Mouse (Mus musculus) spleen, postnatal 10 days (tissue): Measurements from ENCODE around the gene Nlk.
"Not testable (repeated sequence)": the region's sequence is repeated elsewhere in the genome, so short reads cannot be mapped to it uniquely, and the experiment has no call there.

Experiments
- DNase-seq, 2 experiments: peaks; one replicate each; pipeline ENCODE4 v3.0.0; 2021 to 2022; ENCODE audit warnings: low spot score in 2 of 2

Nlk gene

DNA sequence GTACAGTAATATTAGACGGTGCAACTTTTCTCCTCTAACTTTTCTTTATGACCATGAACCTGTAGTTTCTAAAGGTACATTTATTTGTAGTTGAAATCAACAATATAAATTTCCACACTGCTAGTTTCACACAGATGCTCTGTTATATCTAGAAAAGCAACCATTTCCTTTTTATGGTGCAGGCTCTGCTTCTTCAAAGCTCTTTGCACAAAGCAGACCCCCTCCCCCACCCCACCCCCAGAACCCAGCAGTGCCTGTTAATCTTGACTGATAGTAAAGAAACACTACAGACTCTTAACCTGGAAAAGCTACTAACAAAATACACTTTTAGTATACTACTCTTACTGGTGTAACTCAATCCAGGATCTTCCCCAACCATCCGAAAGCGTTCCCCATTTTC is 6.6 kb downstream of the Nlk start:
- DNase-seq = no peak

DNA sequence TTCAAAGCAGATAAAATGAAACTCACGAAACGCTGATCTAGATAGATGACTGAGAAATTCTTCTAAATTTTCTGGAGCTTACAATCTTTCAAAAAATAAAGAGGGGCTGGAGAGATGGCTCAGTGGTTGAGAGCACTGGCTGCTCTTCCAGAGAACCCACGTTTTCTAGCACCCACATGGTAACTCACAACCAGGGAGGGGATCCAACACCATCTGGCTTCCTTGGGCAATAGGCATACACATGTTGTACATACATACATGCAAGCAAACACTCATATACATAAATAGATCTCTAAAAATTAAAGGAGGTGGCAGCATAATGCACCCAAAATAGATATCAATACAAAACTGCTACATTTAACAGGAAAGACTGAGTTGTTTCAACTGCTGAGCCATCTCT is 16.1 kb downstream of the Nlk start:
- no peak for DNase-seq

DNA sequence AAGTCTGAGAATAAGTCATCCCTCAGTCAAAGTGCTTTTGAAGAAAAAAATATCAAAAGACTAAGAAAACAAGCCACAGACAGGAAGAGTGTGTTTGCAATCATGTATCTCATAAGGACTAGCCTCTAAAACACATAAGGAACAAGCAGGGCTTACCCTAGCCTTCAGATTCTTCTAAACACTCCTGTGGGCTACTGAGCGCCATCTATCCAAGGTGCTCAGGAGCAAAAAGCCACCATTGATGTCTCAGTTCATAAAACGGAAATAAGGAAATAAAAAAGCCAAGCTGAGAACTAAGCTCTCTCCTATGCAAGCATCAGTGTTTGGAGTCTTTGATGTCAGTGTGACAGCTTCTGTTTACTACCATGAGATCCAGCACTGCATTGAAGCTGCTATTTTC is 18.4 kb downstream of the Nlk start:
- DNase-seq = no peak

DNA sequence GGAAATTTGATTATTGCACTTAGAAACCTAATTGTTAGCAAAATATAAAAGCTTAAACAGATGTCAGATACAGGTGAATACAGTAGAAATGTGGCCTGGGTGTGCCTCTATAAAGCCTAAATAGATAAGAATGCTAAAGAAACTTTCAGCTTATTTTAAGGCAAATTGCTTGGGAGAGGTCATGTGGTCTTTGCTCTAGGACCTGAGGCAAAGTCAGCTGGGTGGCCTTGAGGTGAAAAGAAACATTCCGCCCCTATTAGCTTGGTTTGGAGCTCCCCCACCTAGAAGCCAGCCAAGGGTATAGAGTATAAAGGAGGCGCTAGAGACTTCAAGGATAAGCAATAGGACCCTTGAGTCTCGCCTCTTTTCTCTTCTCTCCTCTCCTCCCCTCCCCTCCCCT is 28.5 kb downstream of the Nlk start:
- DNase-seq = no peak

DNA sequence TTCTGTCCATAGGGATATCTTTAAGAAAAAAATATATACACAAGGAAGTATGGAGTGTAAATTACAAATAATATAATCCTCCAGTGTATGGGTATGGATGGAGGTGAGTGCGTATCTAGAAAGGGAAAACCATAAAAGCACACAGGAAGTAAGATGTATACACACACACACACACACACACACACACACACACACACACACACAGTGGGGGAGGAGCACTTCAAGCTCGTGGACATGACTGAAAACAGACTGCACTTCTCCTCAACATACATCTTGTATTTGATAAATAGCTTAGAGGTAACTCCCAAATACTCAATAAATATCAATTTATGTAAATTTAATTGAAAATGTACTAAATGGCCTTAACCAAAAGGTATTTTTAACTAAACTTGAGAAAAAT is 32.3 kb downstream of the Nlk start:
- DNase-seq = no peak

DNA sequence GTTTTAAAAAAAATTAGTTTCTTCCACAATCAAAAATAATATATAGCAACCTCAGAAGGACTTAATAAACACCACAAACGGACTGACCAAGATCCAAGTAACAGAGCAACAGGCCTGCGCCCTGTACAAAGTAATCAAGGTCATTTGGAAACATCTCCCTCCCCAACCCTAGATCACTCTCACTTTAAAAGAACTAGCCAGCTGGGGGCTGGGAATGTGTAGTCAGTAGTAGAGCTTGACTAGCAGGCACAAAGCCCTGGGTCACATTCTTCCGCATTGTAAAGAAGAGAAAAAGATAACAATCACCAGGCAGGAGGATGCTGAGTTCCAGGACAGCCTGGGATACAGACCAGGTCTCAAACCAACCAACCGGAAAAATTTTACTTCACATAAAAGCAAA is 33.3 kb downstream of the Nlk start:
- no peak for DNase-seq

DNA sequence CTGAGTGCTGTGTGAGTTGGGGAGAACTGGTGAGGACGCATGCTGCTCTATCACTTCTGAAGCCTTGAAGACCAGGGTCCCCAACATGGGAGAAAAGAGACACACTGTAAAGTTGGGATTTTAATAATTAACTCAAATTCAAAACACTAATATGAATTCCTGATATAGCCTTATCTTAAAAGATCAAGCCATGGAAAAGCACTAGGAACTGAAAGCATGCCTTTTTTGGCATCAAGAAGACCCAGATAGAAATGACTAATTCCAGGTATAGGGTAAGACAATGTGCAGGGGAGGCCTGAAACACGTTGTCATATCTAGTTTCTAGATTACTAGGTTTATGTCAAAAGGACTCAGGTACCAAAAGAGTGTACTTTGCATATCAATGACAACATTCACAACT is 48.0 kb downstream of the Nlk start:
- DNase-seq = no peak

DNA sequence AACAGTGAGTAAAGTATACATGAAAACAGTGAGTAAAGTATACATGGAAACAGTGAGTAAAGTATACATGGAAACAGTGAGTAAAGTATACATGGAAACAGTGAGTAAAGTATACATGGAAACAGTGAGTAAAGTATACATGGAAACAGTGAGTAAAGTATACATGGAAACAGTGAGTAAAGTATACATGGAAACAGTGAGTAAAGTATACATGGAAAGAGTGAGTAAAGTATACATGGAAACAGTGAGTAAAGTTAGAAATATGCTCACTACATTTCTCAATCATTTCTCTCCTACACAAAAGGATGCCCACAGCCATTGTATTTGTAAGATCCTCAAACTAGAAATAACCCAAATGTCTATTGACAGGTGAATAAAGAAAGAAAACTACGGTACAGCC is 48.8 kb downstream of the Nlk start:
- not testable (repeated sequence) for DNase-seq

DNA sequence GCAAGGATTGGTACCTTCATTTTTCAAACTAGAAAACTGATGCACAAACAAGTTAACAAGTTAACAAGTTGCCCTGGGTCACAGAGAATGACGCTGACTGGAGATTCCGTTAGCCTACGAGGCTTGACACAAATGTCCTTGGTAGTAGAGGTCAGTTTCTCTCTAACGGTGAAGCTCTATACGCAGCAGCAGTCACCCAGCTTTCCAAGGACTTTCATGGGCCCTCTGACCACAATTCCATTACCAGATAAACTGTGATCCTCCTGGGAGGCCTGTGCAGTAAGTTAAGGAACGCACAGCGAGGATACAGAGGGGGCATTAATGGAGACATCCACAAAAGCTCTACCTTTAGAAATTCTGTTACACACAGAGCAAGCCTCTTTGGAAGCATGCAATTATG is 53.4 kb downstream of the Nlk start:
- DNase-seq = no peak

DNA sequence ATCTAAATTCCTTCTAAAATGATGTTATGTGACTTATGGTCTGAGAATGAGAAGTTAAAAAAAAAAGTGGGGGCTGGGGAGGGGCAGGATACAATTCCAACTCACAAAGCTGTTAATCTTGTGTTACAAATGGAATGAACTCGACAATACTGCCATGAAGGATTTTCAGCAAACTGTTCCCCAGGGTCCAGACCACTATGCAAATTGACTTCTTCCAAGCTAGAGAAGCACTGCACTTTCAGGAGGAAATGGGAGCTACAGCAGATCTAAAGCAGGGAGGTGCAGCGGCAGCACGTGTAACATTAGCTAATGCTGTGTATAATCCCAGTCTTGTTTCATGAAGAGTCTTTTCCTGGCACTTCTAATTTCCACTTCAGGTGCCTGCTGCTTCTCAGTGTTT is 55.0 kb downstream of the Nlk start:
- no peak for DNase-seq

DNA sequence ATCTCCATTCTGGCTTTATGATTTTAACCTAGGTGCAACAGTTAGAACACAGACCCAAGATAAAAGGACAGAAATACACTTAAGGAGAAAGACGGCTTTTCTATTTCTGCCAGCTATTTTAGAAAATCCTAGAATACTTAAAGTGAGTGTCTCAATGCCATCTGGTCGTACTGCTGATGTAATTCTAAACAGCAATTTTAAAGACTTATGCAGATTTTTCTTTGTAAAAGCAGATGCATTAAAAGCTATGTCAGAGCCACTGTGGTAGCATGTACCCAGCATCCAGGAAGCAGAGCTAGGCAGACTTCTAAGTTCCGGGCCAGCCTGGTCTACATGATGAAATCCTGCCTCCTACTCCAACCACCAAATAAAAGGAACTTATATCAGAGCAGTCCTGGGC is 56.1 kb downstream of the Nlk start:
- DNase-seq = no peak

DNA sequence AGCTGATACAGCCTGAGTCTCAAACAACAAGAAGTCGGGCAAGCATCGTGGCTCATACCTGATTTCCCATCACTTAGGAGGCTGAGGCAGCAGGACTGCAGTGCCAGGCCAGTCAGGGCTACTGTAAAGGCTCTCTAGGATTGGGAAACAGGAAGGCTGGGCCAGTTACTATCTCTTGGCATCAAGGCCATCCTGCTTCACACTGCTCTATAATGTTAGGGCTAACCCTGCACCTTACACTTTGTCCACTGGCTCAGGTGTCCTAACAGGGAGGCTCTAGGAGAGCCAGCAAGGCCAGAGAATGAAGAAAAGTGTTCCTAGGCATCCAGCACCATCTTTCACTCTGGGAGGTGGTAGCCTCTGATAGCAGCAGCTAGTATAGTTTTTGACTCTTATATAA is 64.4 kb downstream of the Nlk start:
- no peak for DNase-seq

DNA sequence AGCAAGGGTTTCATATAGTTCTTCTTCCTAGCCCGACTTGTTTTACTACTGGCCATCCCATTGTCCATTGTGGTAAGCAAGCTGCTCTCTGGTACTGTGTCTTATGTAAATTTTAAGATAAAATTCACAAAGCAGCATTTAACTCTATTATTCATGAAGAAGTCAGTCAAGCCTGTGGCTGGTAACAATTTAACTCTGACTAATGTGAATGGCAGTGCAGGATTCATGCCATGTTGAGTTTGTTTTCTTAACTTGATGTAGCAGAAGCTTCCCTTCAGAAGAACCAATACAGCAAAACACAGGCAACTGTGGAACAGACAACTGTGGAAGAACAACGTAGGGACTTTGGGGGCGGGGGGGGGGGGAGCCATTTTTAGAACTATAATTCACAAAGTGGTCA is 68.3 kb downstream of the Nlk start:
- no peak for DNase-seq

DNA sequence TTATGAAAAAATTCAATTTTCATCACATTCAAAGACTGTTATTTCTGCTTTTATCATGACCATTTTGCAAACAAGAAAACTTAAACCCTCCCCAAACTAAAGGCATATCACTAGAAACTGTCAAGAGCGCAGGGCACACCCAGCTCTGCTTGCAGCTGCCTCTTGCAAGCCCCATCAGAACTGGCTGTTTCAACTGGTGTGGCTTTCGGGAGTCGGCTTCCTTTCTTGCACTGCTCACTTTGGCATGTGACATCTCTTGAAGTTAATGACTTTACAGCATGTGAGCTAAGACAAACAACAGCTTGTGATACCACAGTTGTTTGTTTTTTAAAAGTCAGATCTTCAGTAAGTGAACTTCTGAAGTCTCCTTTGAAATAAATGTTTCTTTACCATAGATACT is 72.8 kb downstream of the Nlk start:
- DNase-seq = no peak

DNA sequence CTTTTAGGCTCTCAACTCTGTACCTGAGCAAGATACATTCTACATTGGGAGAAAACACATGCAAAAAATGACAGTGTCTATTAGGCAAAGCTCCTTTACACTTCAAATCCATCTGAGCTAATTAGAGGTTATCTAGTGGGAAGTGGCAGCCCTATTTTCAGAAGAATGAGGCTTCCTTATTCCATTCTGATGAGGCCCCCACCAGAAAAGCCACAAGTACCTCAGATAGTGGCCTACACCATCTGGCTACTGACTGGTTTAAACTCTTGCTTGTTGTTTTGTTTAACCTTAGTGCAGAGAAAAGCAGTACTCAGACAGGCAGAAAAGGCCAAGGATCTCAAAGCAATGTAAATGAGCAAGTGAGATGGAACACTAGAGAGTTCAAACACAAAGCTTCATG is 75.2 kb downstream of the Nlk start:
- no peak for DNase-seq

DNA sequence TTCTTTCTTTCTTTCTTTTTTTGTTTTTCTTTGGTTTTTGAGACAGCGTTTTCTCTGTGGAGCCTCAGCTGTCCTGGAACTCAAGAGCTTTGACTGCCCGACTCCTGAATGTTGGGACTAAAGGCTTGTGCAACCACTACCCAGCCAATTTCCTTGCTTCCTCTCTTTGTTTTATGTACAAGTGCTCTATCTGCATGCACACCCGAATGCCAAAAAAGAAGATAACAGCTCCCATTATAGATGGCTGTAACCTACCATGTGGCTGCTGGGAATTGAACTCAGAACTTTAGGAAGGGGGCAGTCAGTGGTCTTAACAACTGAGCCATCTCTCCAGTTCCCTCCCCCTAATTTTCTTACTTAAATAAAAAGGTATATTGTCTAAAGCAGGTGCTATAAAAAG is 77.0 kb downstream of the Nlk start:
- DNase-seq = no peak

DNA sequence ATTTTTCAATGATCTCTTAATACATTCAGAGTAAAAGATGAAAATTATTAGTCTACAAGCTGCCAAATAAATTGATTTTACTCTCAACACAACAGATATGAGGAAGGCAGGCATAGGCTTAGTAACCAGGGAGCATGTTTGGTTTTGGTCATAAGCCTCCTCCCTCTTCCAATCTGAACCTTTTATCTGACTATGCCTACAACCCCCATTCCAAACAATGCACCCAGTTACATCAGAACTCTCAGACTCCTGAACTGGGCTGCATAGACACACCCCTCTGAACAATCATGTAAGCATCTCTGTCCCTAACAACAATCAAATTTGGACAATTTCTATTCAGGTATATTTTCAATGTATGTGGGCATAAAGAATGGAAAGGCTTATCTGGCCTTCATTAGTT is 85.9 kb downstream of the Nlk start:
- no peak for DNase-seq

DNA sequence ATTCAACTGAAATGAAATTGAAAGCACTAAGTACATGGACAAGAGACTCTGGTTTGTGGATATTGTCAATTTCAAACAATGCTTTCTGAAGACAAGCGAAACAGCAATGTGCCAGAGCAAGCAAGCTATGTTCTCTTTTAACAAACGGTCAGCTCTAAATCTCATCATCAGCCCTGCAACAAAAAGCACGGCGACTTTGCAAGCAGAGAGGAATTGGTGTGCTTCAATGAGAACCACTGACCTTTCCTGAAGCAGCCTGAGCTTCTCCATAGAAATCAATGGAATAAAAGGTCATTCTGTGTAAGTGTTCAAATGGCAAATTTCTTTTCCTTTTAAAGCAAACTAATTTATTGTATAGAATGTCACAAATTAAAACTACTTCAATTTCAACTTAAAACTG is 87.5 kb downstream of the Nlk start:
- DNase-seq = no peak

DNA sequence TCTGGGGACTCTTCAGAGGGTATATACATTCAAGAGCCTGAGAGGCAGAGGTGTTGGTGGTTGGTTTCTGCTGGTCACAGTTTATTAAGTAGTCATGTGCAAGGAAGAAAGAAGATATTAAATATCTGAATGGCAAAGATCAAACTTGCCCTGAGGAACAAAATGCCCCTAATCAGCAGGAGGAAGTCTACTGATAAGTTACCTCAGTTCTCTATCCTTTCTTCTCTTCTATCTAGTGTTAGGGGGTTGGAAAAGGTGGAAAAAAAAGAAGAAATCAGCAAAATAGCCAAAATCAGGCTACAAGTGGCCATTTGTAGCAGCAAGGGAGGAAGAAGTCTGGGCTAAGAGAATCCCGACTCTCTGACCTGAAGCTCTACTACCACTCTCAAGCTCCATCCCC is 92.3 kb downstream of the Nlk start:
- no peak for DNase-seq

DNA sequence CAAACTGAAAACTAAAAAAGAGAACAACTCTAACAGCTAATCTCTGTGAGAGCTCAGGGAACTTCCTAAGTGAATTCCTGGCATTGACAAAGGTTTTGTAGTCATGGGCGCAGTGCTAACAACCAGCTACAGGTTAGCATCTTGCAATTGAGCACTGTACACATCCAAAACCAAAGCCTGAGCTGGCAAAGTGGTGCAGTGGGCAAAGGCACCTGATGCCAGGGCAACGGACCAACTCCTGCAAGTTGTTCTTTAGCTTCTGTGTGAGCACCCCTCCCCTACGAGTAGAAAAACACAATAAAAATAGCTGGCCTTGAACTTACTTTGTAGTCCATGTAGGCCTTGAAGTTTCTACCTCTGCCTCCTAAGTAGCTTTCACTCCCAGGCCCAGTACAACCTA is 94.4 kb downstream of the Nlk start:
- no peak for DNase-seq

DNA sequence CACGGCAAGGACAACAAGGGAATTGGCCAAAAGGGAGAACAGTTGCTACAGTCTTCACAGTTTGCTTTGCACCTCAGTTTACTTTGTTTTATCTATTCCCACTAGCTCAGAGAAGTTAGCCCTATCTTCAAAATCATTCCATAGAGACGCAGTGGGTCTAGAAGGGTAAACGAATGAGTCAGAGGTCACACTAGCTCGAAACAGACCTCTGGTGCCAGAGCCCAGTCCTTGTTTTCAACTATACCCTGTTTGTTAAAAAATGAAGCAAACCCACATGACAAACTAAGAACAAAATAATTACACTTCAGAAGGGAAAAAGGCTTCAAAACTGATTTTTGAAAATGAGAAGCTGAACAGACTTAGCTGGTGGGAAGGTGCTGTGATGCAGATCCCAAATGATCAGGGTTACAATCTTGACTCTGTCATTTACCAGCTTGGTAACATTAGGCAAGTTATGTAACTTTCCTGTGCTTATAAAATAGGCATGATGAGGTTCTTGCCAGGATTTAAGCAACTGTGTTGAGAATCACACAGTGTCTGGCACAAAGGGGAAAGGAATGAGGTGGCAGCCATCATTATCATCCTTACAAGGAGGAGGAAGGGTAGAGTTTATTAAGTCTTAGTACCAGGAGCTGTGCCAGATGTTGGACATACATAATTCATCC is 96.1 kb downstream of the Nlk start:
- DNase-seq = no peak

DNA sequence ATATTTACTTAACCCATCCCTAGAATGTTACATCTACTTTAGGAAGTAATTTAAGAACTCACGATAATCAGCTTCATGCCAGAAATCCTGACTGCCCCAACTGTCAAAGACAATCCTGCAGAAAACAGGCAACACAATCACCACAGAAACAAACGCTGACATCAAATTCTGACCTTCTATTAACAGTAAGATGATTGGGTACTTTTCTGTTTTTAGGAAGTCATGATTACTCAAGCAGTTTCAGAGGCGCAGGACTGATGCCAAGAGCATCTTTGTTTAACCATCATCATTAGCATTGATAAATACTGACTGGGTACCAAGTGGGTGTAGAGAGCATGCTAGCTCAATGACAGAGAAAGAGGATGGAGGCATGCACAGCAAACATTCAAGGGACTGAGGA is 96.7 kb downstream of the Nlk start:
- DNase-seq = no peak

DNA sequence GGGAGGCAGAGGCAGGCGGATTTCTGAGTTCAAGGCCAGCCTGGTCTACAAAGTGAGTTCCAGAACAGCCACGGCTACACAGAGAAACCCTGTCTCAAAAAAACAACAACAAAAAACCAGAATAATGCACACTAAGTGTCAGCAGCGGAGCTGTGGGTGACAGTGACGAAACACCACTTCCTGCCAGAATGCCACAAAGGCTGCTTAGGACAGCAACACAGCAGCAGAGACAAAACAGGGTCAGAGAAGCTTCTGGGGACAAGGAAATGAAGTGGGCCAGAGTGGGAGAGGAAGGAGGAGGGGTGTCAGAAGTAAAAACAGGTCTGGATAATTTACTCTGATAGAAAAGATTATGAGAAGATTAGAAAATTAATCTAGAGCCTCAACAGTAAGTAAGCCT is 97.1 kb downstream of the Nlk start:
- peak in 1 of 2 experiments; percentile 19 for DNase-seq

DNA sequence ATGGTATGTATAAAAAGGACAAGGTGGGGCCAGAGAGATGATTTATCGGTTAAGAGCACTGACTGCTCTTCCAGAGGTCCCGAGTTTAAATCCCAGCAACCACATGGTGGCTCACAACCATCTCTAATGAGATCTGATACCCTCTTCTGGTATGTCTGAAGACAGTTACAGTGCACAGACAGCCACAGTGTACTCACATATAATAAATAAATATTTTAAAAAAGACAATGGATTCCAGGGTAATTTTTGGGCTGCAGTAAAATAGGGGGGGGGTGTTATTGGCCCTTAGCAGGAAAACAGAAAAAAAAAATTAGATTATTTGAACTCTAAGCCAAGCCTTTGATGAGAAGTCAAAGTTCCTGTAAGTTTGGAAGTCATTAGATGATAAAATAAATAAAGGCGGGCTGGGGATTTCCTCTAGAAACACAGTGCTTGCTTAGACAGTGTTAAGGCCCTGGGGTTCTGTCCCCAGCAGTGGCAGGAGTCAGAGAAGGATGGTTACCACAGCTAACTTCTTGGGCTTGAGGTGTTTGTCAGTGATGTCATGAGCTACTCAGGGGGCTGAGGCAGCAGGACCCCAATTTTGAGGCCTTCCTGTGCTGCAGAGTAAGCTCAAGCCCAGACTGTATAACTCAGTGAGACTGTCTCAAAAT is 98.3 kb downstream of the Nlk start:
- no peak for DNase-seq
